Mouse (Mus musculus) neural tube, embryonic 15.5 days (tissue): ENCODE data around the gene Mrps23. TPM values are rescaled to one million over a fixed set of nuclear protein-coding genes. Genes with fewer than 3 reads are reported as not detected.

Experiments used
- ATAC-seq: fragments of 200-750 bp; cut with Nextera tagmentation; 2 replicates; pipeline ENCODE4 v1.8.0; 2017; ENCODE audit warnings: mild to moderate bottlenecking, moderate TSS enrichment, moderate library complexity; ENCODE audit not compliant: low FRiP score
- H3K27ac ChIP-seq: fragments of 300-500 bp; sonication (generic); replicated peaks from 2 replicates; pipeline ENCODE4 v1.5.1; 2015; ENCODE audit warnings: mild to moderate bottlenecking, inconsistent platforms
- H3K27me3 ChIP-seq: fragments of 300-500 bp; sonication (generic); replicated peaks from 2 replicates; pipeline ENCODE4 v1.6.1; 2015; ENCODE audit warnings: inconsistent platforms
- H3K36me3 ChIP-seq: fragments of 300-500 bp; sonication (generic); 2 replicates; pipeline ENCODE4 v1.6.1; 2015; ENCODE audit warnings: inconsistent platforms
- H3K4me1 ChIP-seq: fragments of 300-500 bp; sonication (generic); 2 replicates; pipeline ENCODE4 v1.6.1; 2015; ENCODE audit warnings: inconsistent platforms
- H3K4me2 ChIP-seq: fragments of 300-500 bp; sonication (generic); 2 replicates; pipeline ENCODE4 v1.6.1; 2015; ENCODE audit warnings: inconsistent platforms, mild to moderate bottlenecking, moderate library complexity
- H3K4me3 ChIP-seq: fragments of 300-500 bp; sonication (generic); replicated peaks from 2 replicates; pipeline ENCODE4 v1.5.1; 2015; ENCODE audit warnings: mild to moderate bottlenecking, inconsistent platforms
- H3K9ac ChIP-seq: fragments of 300-500 bp; sonication (generic); replicated peaks from 2 replicates; pipeline ENCODE4 v1.6.1; 2015; ENCODE audit warnings: mild to moderate bottlenecking, inconsistent platforms
- H3K9me3 ChIP-seq: fragments of 300-500 bp; sonication (generic); replicated peaks from 2 replicates; pipeline ENCODE4 v1.6.1; 2016; ENCODE audit warnings: inconsistent platforms
- WGBS: fragments of 180-500 bp; shearing (Covaris S2); methylation state at CpG from one replicate; pipeline ENCODE4 v1.1.7; 2015; ENCODE audit warnings: mixed read lengths; 5-methylcytosine and 5-hydroxymethylcytosine counted together
- polyA plus RNA-seq: library from polyadenylated mRNA; unstranded; fragments of >200 nt; fragmentation: Nextera tagmentation; extraction: Ambion mirVana; gene quantifications from 2 replicates; pipeline ENCODE4 v1.2.1, GENCODE M21; 2015

The Mrps23 gene
- 64.9 and 66.2 TPM in 2 replicates for polyA plus RNA-seq

DNA sequence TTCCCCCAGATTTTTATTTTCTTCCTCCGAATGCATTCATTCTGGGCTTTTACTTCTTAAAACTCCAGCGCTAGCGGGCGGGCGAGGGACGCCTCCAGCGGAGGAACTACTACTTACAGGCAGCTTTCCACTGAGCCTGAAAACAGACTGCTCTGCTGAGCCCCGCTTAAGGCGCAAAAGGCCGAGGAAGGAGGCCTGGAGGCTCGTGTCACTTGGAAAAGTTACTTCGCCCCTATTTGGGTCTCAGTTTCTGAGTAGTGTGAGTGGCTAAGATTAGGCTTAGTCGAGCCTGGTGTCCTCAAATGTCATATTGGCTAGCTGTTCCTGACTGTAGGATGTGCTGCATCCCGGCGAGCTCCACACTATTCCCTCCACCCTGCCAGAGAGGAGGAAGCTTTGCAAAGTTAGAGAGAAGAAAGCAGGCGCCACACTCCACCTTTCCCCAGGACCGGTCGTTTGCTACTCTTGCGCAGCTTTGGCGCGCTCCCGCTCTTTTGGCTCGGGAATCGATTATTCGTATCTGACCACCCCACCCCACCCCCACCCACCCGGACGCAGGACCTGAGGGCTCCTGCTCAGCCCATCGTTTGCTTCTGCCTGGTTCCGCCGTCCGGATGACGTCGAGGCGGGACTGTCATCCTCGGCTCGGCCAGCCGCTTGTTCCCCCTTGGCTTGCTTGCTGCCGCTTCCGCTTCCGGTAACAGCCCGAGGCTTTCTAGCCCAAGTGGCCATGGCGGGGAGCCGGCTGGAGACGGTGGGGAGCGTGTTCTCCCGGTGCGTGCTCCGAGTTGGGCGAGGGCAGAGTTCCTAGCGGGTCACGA lies at the start of gene Mrps23:
TSS of gene Mrps23 (plus strand) at position 677 of the 821 bp plus-strand sequence.
- peak; percentile 93 for ATAC-seq
- no peaks in the 10 kb centered on the region for H3K27me3 ChIP-seq
- peaks cover 31% of the 10 kb centered on the region for H3K4me1 ChIP-seq
- H3K27ac ChIP-seq: peak within 1 kb of the TSS; percentile 85
- under 1% methylated on average over 51 of the region's 51 CpGs for WGBS
- no peaks in the 10 kb centered on the region for H3K9me3 ChIP-seq
- peak within 1 kb of the TSS; percentile 72 for H3K9ac ChIP-seq
- H3K4me2 ChIP-seq: peak within 1 kb of the TSS; percentile 93
- peak within 1 kb of the TSS; percentile 79 for H3K4me3 ChIP-seq
- H3K36me3 ChIP-seq: peaks cover 14% of the 10 kb centered on the region

DNA sequence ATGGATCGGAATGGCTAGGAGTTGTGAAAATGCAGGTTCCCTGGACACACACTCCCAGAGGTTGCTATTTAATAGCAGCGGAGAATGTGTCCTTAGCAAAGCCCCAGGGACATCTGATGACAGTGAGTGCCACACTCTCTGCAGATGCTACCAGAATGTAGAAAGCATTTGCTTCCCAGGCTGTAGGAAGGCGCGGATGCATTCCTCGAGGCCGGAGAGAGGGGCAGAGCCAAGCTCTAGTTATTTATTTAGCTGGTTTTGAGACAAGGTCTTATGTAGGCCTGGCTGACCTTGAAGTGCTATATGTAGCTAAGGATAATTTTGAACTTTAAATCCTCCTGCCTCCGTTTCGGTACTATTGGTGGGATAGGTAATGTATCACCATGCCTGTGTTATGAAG lies 49.7 kb upstream of the Mrps23 start:
- H3K4me2 ChIP-seq: no peak overlapping the region
- H3K9me3 ChIP-seq: no peaks in the 10 kb centered on the region
- no peak overlapping the region for H3K4me3 ChIP-seq
- WGBS: 56% methylated on average over 8 of the region's 8 CpGs
- H3K27ac ChIP-seq: peak overlapping the region; percentile 43
- no peaks in the 10 kb centered on the region for H3K27me3 ChIP-seq
- no peak for ATAC-seq
- no peaks in the 10 kb centered on the region for H3K36me3 ChIP-seq
- no peak overlapping the region for H3K9ac ChIP-seq
- H3K4me1 ChIP-seq: peaks cover 62% of the 10 kb centered on the region

DNA sequence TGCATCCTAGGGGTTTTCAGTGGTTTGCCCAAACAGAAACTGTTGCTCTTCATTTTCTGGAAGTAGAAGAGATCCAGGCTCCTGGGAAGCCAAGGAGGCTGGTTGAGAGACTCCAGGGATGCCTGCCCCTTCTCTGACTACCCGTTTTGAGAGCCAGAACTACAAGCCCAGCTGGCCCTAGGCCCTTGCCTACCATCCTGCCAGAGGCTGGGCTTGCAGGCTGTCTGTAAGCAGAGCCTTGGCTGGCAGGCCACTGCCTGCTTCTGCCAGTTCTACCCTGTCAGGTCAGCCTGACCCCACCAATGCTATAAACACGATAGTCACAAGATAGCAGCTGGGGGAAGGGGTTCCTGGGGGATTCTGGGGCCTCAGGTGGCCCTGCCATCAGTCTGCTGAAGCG lies 48.7 kb upstream of the Mrps23 start:
- Histone ChIP-seq H3K27ac (peak overlapping the region; percentile 58), H3K4me1 (peaks cover 70% of the 10 kb centered on the region)

DNA sequence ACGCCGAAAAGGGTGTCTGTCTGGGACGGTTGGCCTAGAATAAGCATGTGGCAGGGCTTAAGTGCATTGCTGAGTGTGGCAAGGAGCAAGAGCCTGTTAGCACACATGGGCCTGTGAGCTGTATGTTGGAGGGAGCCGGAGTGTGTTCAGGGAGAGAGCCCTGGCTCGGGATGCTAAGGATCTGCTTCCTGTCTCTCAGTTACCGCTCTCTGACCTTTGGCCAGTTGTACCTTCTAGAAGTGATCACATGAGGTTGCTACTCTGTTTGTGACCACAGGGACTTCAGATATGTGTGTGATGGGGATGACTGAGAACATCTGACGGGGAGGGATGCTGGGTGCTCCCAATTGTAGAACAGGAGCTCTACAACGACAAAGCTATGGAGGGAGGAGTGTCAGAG lies 48.2 kb upstream of the Mrps23 start:
- ATAC-seq: no peak
- H3K4me1 ChIP-seq: peaks cover 73% of the 10 kb centered on the region

More for the DNA sequence above, 48.7 kb upstream of the Mrps23 start:
- no peaks in the 10 kb centered on the region for H3K36me3 ChIP-seq
- no peak overlapping the region for H3K4me3 ChIP-seq
- H3K9ac ChIP-seq: no peak overlapping the region; the same call in 1 of the 2 replicates
- no peak overlapping the region for H3K4me2 ChIP-seq
- no peaks in the 10 kb centered on the region for H3K9me3 ChIP-seq
- no peaks in the 10 kb centered on the region for H3K27me3 ChIP-seq
- no peak for ATAC-seq
- 34% methylated on average over 3 of the region's 3 CpGs for WGBS

DNA sequence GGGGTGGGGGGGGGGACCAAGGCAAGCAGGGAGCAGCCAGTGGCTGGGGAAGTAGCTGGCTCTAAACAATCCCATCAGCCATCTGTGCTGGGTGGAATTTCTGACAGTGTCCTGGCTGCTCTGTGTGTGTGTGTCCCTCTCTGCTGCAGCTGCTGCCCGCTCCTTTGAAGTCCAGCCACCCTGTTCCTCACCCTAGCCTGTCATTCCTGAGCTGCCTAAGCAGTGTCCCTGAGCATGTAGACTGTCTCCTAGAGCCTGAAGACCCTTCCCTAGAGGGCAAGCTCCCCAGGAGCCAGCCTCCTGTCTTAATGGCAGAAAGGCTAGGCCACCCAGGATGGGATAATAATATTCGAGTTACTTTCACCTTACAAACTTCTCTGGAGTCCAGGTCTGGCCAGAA lies 47.8 kb upstream of the Mrps23 start:
- Histone ChIP-seq H3K9ac (no peak overlapping the region), H3K4me1 (peaks cover 72% of the 10 kb centered on the region)

More for the DNA sequence above, 48.2 kb upstream of the Mrps23 start:
- H3K27me3 ChIP-seq: no peaks in the 10 kb centered on the region
- H3K36me3 ChIP-seq: no peaks in the 10 kb centered on the region
- no peak overlapping the region for H3K4me2 ChIP-seq
- no peak overlapping the region for H3K4me3 ChIP-seq
- H3K9me3 ChIP-seq: no peaks in the 10 kb centered on the region
- 57% methylated on average over 8 of the region's 8 CpGs for WGBS
- H3K27ac ChIP-seq: peak overlapping the region; percentile 58
- H3K9ac ChIP-seq: no peak overlapping the region

DNA sequence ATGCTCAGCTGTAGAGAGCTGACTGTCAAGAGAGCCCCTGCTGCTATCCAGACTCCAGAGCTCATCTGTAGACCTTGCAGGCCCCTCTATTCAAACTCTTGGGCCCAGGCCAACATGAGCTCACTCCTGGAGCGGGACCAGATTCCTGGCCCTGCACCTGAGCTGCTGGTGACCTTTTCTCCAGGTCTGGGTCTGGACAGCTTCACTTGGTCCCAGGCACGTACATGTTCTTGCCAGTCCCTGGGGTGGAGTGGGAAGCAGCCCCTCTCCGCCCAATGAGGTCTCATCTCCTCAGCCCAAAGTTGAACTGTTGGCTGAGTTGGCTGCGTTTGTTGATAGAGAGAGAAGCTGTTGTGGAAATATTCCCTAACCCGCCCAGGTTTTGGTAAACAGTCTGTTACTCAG lies 45.3 kb upstream of the Mrps23 start:
- Histone ChIP-seq H3K27me3 (no peaks in the 10 kb centered on the region), H3K4me3 (no peak overlapping the region), H3K4me2 (no peak overlapping the region), H3K9ac (no peak overlapping the region), H3K4me1 (peaks cover 70% of the 10 kb centered on the region), H3K27ac (peak overlapping the region; percentile 75), H3K36me3 (no peaks in the 10 kb centered on the region), H3K9me3 (no peaks in the 10 kb centered on the region)
- 68% methylated on average over 5 of the region's 5 CpGs for WGBS
- ATAC-seq: no peak

More for the DNA sequence above, 47.8 kb upstream of the Mrps23 start:
- Histone ChIP-seq H3K27ac (peak overlapping the region; percentile 58), H3K27me3 (no peaks in the 10 kb centered on the region), H3K9me3 (no peaks in the 10 kb centered on the region), H3K4me2 (no peak overlapping the region), H3K4me3 (no peak overlapping the region), H3K36me3 (no peaks in the 10 kb centered on the region)
- 55% methylated on average over 2 of the region's 2 CpGs for WGBS
- ATAC-seq: no peak

DNA sequence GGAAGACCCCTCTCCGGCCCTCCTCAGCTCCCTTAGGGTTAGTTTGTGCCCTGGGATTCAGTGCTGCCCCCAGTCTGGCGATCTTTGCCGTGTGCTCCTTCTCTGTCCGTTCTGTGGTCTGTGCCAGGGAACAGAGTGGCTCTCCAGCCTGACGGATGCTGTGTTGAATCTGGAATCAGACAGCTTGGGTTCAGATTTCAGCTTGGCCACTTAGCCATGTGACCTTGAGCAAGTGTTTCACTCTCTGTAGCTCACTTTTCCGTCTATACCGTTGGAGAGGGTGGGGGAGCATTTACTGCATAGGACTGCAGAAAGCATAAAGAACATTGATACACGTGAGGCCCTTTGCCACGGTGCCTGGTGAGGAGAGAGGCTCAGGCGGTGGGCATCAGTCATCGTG lies 44.8 kb upstream of the Mrps23 start:
- Histone ChIP-seq H3K4me1 (peaks cover 67% of the 10 kb centered on the region), H3K27me3 (no peaks in the 10 kb centered on the region)

DNA sequence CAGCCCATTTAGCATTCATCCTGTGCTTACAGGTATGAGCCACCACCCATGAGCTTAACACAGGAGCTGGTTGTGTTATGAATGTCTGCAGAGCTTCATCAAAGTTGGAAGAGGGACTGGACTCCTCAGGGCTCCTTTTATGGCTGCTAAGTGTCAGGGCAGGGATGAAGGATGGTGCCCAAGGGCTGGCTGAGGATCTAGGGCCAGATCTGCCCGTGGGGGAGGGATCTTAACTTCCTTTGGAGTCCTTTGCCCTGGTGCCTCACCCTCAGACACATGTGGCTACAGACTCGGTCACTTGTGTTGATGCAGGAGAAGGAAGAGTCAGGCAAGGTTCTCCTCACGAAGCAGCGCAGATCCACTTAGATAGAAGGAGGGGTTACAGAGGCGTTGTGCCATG lies 43.9 kb upstream of the Mrps23 start:
- Histone ChIP-seq H3K4me1 (peaks cover 65% of the 10 kb centered on the region), H3K27me3 (no peaks in the 10 kb centered on the region), H3K9me3 (no peaks in the 10 kb centered on the region), H3K36me3 (no peaks in the 10 kb centered on the region), H3K4me2 (0 out of 2 replicates have a peak overlapping the region, but pooled peaks have one; percentile 79), H3K27ac (peak overlapping the region; percentile 92), H3K4me3 (no peak overlapping the region), H3K9ac (no peak overlapping the region)
- WGBS: 35% methylated on average over 5 of the region's 5 CpGs
- ATAC-seq: no peak

More for the DNA sequence above, 44.8 kb upstream of the Mrps23 start:
- 57% methylated on average over 11 of the region's 11 CpGs for WGBS
- H3K9me3 ChIP-seq: no peaks in the 10 kb centered on the region
- no peak overlapping the region for H3K4me2 ChIP-seq
- H3K4me3 ChIP-seq: no peak overlapping the region
- H3K9ac ChIP-seq: no peak overlapping the region
- no peak for ATAC-seq
- H3K27ac ChIP-seq: peak overlapping the region; percentile 75
- H3K36me3 ChIP-seq: no peaks in the 10 kb centered on the region

DNA sequence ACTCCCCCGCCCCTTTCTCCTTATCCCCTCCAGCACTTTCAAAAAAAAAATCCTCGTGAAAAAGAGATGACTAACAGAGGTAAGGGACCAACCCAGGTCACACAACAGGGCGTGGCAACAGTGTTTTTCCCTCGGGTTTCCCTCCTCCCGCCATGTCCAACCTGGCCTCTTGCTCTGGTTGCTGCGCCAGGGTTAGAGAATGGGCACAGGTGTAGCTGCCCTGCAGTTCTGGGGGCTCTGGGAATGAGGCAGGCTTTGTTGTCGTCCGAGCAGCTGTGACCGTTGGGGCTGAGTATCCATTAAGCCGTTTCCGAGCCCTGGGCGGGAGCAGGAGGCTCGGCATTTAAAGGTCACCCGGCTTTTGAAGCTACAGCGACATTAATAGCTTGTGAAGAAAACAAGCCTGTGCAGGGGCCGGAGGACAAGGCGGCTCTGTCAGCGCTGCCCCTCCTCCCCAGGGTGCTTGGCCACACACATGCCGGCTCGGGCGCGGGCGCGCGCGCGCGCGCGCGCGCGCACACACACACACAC lies 43.1 kb upstream of the Mrps23 start:
- peak overlapping the region; percentile 44 for H3K4me3 ChIP-seq
- peak; percentile 80 for ATAC-seq
- peak overlapping the region; percentile 64 for H3K9ac ChIP-seq
- no peaks in the 10 kb centered on the region for H3K9me3 ChIP-seq
- no peaks in the 10 kb centered on the region for H3K36me3 ChIP-seq
- H3K4me2 ChIP-seq: peak overlapping the region; percentile 79
- H3K27ac ChIP-seq: peak overlapping the region; percentile 92
- WGBS: under 1% methylated on average over 16 of the region's 33 CpGs
- H3K27me3 ChIP-seq: no peaks in the 10 kb centered on the region
- H3K4me1 ChIP-seq: peaks cover 65% of the 10 kb centered on the region

DNA sequence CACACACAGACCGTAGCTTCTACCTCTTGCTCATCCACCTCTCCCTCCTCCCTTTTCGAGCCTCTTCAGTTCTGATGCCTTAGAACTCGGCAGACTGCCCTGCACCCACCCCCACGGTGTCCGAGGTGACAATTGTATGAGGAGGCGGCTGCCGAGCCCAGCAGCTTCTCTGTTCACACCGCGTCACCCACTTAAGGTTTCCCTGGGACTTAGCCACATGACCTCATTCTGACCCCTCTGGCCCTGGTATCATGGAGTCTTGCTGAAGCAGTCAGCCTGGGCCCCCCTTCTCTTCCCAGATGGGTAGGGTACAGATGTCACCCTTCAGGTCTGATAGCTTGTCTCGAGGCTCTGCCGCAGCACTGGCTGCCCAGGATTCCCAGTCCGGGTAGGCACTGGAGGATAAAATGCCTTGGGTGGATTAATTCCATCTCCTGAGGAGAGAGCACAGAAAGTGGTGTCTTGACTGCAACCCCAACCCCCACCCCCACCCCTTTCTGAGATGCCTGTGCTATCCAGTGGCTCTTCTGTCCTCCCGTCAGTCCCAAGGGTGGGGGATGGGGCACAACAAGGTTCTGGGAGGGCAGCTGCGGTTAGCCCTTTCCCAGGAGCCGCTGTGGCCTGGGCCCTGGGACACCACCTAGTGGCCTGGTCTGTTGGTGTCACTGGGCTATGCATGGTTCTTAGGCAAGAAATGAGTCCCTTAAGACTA lies 42.4 kb upstream of the Mrps23 start:
- no peaks in the 10 kb centered on the region for H3K9me3 ChIP-seq
- 3% methylated on average over 13 of the region's 15 CpGs for WGBS
- H3K9ac ChIP-seq: peak overlapping the region; percentile 49
- peaks cover 63% of the 10 kb centered on the region for H3K4me1 ChIP-seq
- H3K4me3 ChIP-seq: peak overlapping the region; percentile 44
- H3K27me3 ChIP-seq: no peaks in the 10 kb centered on the region
- ATAC-seq: peak; percentile 60
- peak overlapping the region; percentile 92 for H3K27ac ChIP-seq
- no peaks in the 10 kb centered on the region for H3K36me3 ChIP-seq
- H3K4me2 ChIP-seq: peak overlapping the region; percentile 79

DNA sequence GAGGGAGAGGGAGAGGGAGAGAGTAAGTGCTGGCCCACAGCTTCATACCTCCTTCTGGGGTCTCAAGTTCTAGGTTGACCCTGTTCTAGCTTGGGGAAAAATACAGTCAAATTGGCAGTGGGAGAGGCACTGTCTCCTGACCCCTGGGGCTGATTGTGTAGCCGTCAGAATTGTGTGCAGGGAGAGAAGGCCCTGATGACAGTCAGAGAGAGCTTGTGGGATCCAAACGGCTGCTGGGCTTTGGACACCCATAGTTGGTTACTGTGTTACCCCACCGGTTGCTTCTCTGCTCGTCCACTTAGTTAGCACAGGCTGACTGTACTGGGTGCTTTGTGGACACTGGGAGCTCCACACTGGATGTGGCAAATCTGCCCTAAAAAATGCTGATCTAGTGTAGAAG lies 41.4 kb upstream of the Mrps23 start:
- H3K27me3 ChIP-seq: no peaks in the 10 kb centered on the region
- H3K9ac ChIP-seq: no peak overlapping the region
- ATAC-seq: no peak
- H3K4me3 ChIP-seq: no peak overlapping the region
- H3K9me3 ChIP-seq: no peaks in the 10 kb centered on the region
- 50% methylated on average over 4 of the region's 4 CpGs for WGBS
- H3K27ac ChIP-seq: no peak overlapping the region
- H3K36me3 ChIP-seq: no peaks in the 10 kb centered on the region
- peaks cover 61% of the 10 kb centered on the region for H3K4me1 ChIP-seq
- no peak overlapping the region for H3K4me2 ChIP-seq
